Mouse (Mus musculus) stomach, postnatal 0 days (tissue): Measurements from ENCODE around the gene 5430419D17Rik.

Experiments used
- CTCF ChIP-seq: IDR thresholded peaks from 2 replicates; pipeline ENCODE4 v1.5.1; 2016; ENCODE audit warnings: antibody characterized with exemption, low read depth, mild to moderate bottlenecking, moderate library complexity
- EP300 ChIP-seq: optimal IDR thresholded peaks from 2 replicates; pipeline ENCODE3; 2016; ENCODE audit warnings: antibody characterized with exemption

GRCm38 (mm10) chr7:131223086-131223485 lies 48.9 kb downstream of the 5430419D17Rik start:
- TF ChIP-seq CTCF: no peak
- TF ChIP-seq EP300: no peak
